Mouse (Mus musculus) intestine, embryonic 16.5 days (tissue): Measurements from ENCODE around the gene Fam72a. TPM values are rescaled to one million over a fixed set of nuclear protein-coding genes. Genes with fewer than 3 reads are reported as not detected.

Experiments
- ATAC-seq: fragments of 200-750 bp; cut with Nextera tagmentation; 2 replicates; pipeline ENCODE4 v1.8.0; 2017; ENCODE audit warnings: moderate TSS enrichment, moderate library complexity
- H3K27ac ChIP-seq: fragments of 300-500 bp; sonication (generic); 2 replicates; pipeline ENCODE4 v1.5.1; 2014; ENCODE audit warnings: mild to moderate bottlenecking, low read length
- H3K27me3 ChIP-seq: fragments of 300-500 bp; sonication (generic); replicated peaks from 2 replicates; pipeline ENCODE4 v1.6.1; 2014; ENCODE audit warnings: low read length, control low read depth, mixed read lengths; ENCODE audit not compliant: control insufficient read depth, insufficient read depth
- H3K36me3 ChIP-seq: fragments of 300-500 bp; sonication (generic); 2 replicates; pipeline ENCODE4 v1.6.1; 2014; ENCODE audit warnings: low read length, control low read depth; ENCODE audit not compliant: control insufficient read depth, insufficient read depth
- H3K4me1 ChIP-seq: fragments of 300-500 bp; sonication (generic); 2 replicates; pipeline ENCODE4 v1.6.1; 2014; ENCODE audit warnings: low read length, control low read depth, mixed read lengths; ENCODE audit not compliant: control insufficient read depth, insufficient read depth
- H3K4me2 ChIP-seq: fragments of 300-500 bp; sonication (generic); 2 replicates; pipeline ENCODE4 v1.6.1; 2014; ENCODE audit warnings: low read depth, low read length, control low read depth
- H3K4me3 ChIP-seq: fragments of 300-500 bp; sonication (generic); 2 replicates; pipeline ENCODE4 v1.5.1; 2014; ENCODE audit warnings: mild to moderate bottlenecking, low read length
- H3K9ac ChIP-seq: fragments of 300-500 bp; sonication (generic); 2 replicates; pipeline ENCODE4 v1.6.1; 2014; ENCODE audit warnings: low read depth, low read length
- H3K9me3 ChIP-seq: fragments of 300-500 bp; sonication (generic); 2 replicates; pipeline ENCODE4 v1.6.1; 2016; ENCODE audit warnings: low read length, control low read depth; ENCODE audit not compliant: control insufficient read depth
- WGBS: fragments of 180-500 bp; shearing (Covaris S2); extraction: QIAGEN DNeasy Blood & Tissue Kit; methylation state at CpG from one replicate; pipeline ENCODE4 v1.1.7; 2014; 5-methylcytosine and 5-hydroxymethylcytosine counted together
- polyA plus RNA-seq: library from polyadenylated mRNA; unstranded; fragments of >200 nt; fragmentation: Nextera tagmentation; extraction: Ambion mirVana; gene quantifications from 2 replicates; pipeline ENCODE4 v1.2.1, GENCODE M21; 2015

The Fam72a gene
- polyA plus RNA-seq: 1.6 and 1.7 TPM in 2 replicates

DNA sequence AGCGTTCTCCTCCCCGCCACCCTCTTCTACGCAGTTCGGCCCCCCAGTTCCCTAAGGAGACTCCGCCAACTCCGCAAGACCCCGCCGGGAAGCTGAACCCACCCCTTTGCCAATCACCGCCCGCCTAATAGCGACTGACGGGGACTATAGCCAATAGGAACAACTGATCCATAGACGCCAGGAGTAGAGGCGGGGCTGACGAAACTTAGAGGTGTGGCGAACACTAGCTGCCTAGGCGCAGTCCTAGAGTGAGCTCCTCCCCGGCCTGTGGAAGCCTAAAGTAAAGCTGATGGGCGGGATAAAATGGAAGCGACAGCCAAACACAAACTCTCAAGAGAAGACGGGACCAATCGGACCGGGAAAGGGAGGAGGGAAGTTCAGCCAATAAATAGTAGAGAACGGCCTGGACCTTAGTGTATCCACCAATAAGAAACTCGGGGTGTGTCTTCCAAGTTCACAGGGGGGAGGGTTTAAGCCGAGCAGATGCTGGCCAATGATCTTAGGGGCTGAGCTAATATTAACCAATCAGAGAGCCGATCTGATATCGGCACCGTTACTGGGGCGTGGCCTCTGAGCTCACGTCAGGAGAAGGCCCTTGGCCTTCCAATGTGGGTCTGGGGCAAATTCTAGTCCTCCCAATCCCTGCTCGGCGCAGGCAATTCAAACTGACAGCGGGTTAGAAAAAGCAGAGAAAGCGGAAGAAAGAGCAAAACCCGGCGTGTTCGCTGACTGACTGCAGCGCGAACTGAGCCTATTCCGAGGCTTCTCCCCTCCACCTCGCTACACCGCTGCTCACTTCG is at the start of gene Fam72a, which contains the start of gene Srgap2:
TSS of gene Fam72a (plus strand) at position 623 of the 800 bp plus-strand sequence.
TSS of gene Srgap2 (minus strand) at position 72 of the 800 bp plus-strand sequence.
- peak; percentile 96 for ATAC-seq
- H3K36me3 ChIP-seq: no peaks in the 10 kb centered on the region
- peak within 1 kb of the TSS; percentile 96 for H3K27ac ChIP-seq
- H3K4me1 ChIP-seq: peaks cover 34% of the 10 kb centered on the region
- H3K9ac ChIP-seq: peak within 1 kb of the TSS; percentile 87
- H3K4me2 ChIP-seq: peak within 1 kb of the TSS; percentile 94
- no peaks in the 10 kb centered on the region for H3K9me3 ChIP-seq
- under 1% methylated on average over 44 of the region's 44 CpGs for WGBS
- no peaks in the 10 kb centered on the region for H3K27me3 ChIP-seq
- peak within 1 kb of the TSS; percentile 71 for H3K4me3 ChIP-seq

DNA sequence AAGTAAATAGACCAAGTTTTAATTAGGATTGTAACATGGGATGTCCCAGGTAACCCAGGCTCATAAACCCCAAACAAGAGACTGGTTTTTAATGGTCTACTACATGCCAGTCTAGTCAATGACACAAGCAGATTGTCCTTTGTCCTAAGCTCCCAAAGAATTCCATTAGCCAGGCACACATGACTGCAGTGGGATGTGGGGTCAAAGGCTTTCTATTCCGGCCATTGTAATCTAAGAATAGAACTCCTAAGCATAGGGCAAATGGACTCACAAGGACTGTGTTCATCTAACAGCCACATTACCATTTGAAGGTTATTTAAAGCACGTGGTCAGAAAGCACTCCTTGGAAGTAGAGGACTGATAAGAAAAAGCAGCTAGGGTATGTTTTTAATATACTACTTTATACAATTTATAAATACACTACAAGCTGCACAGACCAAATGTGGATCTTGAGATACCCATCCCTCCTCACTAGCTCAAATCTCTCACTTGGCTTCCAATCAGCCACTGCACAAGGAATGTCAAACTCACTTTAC is 48.9 kb upstream of the Fam72a start:
- Histone ChIP-seq H3K9me3 (no peaks in the 10 kb centered on the region), H3K4me2 (no peak overlapping the region), H3K36me3 (no peaks in the 10 kb centered on the region), H3K27ac (no peak overlapping the region), H3K9ac (no peak overlapping the region), H3K27me3 (no peaks in the 10 kb centered on the region), H3K4me3 (no peak overlapping the region), H3K4me1 (no peaks in the 10 kb centered on the region)
- 58% methylated on average over 2 of the region's 2 CpGs for WGBS
- ATAC-seq: 0 out of 2 replicates have a peak, but pooled peaks have one; percentile 26

DNA sequence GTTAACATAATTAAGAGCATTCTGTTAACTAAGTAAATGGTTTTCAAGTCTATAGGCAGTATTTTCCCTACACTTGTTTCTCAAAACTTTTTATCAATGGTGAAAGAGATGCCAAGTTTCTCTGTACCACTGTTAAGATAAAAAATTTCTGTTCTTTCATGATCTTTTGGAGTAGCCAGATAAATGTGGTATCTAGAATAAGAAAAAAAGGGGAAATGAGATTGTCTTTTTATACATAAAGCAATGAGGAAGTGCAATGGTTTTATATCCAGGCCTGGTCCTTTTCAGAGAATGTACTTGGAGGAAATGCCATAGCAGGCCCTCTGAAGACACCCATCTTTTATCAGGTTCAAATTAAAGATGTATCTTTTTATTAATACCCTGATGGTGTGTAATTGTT is 46.3 kb upstream of the Fam72a start:
- Histone ChIP-seq H3K36me3 (no peaks in the 10 kb centered on the region), H3K4me1 (0 out of 2 replicates have a peak, but pooled peaks cover 2% of the 10 kb centered on the region), H3K4me2 (no peak overlapping the region), H3K9me3 (no peaks in the 10 kb centered on the region), H3K4me3 (no peak overlapping the region), H3K9ac (no peak overlapping the region), H3K27ac (no peak overlapping the region), H3K27me3 (no peaks in the 10 kb centered on the region)
- ATAC-seq: no peak

DNA sequence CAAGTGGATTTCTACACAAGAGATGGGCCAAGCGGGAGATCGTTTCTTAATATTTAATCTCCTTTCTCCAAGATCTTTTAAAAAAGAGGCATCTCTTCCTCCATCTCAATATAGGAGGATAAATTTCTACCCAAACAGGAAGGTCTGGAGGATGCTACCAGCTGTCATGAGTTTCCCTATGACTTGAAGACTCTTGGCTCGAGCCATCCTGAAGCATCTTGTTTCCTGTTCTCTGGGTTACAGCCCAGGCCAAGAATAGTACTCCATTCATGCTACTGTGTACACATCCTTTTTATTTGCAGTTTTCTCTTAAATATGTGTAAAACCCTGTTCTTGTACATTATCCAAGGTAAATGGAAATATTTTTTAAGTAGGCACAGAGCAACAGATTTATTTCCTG is 45.5 kb upstream of the Fam72a start:
- Histone ChIP-seq H3K27me3 (no peaks in the 10 kb centered on the region), H3K36me3 (no peaks in the 10 kb centered on the region), H3K27ac (no peak overlapping the region), H3K4me3 (no peak overlapping the region), H3K9me3 (no peaks in the 10 kb centered on the region), H3K4me2 (no peak overlapping the region), H3K9ac (no peak overlapping the region), H3K4me1 (peaks cover 5% of the 10 kb centered on the region; the same call in 1 of the 2 replicates)
- WGBS: 80% methylated on average over 3 of the region's 3 CpGs
- ATAC-seq: no peak

DNA sequence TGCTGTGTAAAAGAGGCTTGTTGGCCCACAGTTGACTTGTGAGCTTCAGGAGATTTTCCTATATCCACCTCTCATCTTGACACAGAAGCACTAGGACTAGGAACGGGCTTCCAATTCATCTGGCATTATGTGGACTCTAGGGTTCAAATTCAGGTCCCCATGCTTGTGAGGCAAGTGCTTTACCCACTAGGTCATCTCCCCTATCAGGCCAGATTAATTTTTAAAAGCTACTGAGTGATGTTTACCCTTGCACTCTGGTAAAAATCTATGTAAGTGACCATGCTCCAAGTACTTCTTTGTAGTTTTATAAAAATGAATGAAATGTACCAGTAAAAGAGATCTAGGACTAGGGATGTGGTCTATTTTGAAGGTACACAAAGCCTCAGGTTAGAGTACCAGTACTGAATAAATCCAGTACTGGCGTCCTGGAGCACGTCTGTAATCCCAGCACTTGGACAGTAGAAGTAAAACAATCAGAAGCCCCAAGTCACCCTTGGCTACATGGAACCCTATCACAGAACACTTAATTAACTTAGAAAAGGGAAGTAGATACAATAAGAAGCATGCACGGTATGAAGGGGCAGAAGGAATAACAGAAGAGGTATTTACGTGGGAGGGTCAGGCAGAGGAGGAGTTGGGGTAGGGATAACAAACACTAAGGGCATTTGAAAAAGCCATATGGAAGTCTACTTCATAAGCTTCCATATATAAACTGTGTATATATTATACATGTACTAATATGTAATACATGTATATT is 41.4 kb upstream of the Fam72a start:
- H3K27me3 ChIP-seq: no peaks in the 10 kb centered on the region
- H3K9ac ChIP-seq: no peak overlapping the region
- ATAC-seq: no peak
- no peak overlapping the region for H3K27ac ChIP-seq
- no peak overlapping the region for H3K4me3 ChIP-seq
- no peaks in the 10 kb centered on the region for H3K36me3 ChIP-seq
- no peaks in the 10 kb centered on the region for H3K9me3 ChIP-seq
- WGBS: 65% methylated on average over 5 of the region's 5 CpGs
- no peak overlapping the region for H3K4me2 ChIP-seq
- peaks cover 7% of the 10 kb centered on the region; the same call in 1 of the 2 replicates for H3K4me1 ChIP-seq

DNA sequence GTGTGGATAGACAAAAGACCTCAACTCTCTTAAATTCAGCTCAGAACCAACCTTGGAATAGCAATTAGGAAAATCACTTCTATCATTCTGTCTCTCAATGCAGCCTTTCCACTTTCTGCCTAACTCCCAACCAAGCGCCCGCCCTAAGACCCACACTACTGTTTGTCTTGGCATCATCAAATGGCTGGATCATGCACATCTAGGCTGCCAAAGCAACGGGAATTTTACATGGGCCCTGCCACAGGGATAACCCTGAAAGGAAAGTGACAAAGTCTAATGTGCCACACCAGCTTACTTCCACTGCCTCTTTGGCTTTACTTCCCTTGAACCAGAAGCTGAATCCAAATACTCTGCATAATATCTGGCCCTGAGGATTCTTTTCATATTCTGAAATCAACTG is 38.4 kb upstream of the Fam72a start:
- no peak for ATAC-seq
- H3K9ac ChIP-seq: no peak overlapping the region
- no peaks in the 10 kb centered on the region for H3K27me3 ChIP-seq
- H3K4me1 ChIP-seq: peaks cover 10% of the 10 kb centered on the region
- no peaks in the 10 kb centered on the region for H3K36me3 ChIP-seq
- no peak overlapping the region for H3K4me2 ChIP-seq
- WGBS: 79% methylated on average over 3 of the region's 3 CpGs
- no peaks in the 10 kb centered on the region for H3K9me3 ChIP-seq
- no peak overlapping the region for H3K27ac ChIP-seq
- no peak overlapping the region for H3K4me3 ChIP-seq

DNA sequence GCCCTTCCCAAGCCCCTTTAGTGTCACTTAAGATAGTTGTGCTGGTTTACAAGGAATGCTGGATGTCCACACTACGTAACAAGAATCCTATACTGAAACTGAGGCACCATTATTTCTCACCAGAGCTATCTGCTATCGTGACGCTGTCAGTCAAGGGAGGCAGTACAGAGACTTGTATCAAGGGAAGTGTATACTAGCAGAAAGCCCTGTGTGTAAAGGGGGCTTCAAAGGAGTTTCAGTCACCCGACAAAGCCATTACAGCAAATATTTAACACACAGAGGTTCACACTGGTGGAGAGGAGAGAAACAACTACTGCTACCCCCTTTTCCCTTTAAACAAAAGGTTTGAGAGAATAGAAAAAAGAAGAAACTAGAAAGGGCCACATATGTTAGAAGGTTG is 36.1 kb upstream of the Fam72a start:
- Histone ChIP-seq H3K4me2 (no peak overlapping the region), H3K4me1 (peaks cover 7% of the 10 kb centered on the region), H3K9me3 (no peaks in the 10 kb centered on the region), H3K27me3 (no peaks in the 10 kb centered on the region), H3K9ac (no peak overlapping the region), H3K4me3 (no peak overlapping the region), H3K27ac (no peak overlapping the region), H3K36me3 (no peaks in the 10 kb centered on the region)
- no peak for ATAC-seq
- WGBS: 47% methylated on average over 4 of the region's 4 CpGs

DNA sequence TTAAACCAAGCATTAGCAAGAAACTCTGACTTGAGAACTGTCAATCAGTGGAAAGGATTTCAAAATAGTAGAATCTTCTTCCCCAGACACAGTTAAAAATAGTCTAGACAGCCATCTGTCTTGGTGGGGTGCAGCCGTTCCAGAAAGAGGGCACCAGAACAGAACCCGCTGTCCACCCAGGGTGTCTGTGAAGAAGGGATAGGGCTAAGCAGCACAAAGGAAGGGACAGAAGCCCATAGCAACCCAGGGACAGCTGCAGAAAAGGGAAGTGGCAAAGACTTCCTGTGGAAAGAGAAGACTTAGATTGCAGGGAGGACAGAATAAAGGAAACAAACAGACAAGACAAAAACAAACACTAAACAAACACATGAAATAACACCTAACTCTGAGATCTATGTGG is 35.3 kb upstream of the Fam72a start:
- H3K4me1 ChIP-seq: peaks cover 4% of the 10 kb centered on the region
- H3K4me3 ChIP-seq: no peak overlapping the region
- H3K36me3 ChIP-seq: no peaks in the 10 kb centered on the region
- WGBS: 76% methylated on average over 2 of the region's 2 CpGs
- H3K4me2 ChIP-seq: no peak overlapping the region
- H3K9me3 ChIP-seq: no peaks in the 10 kb centered on the region
- H3K27me3 ChIP-seq: no peaks in the 10 kb centered on the region
- no peak overlapping the region for H3K27ac ChIP-seq
- no peak overlapping the region for H3K9ac ChIP-seq
- no peak for ATAC-seq
